Mouse (Mus musculus) c-Kit-positive CD71-negative TER-119-negative erythroid progenitor cells, embryonic 14.5 days (primary cell): ENCODE measurements around the gene L2hgdh.

ENCODE experiments used
- DNase-seq: peaks from one replicate; pipeline ENCODE4 v3.0.0-alpha.2; 2013; ENCODE audit warnings: low read depth

The L2hgdh gene

GRCm38 (mm10) chr12:69729246-69729645 is 4.6 kb upstream of the L2hgdh start:
- DNase-seq, result no peak

- no peak for DNase-seq
Measured at GRCm38 (mm10) chr12:69724018-69724710, 509 bp downstream of the L2hgdh start.

GRCm38 (mm10) chr12:69723376-69723775 is 1.3 kb downstream of the L2hgdh start:
- DNase-seq, result no peak

GRCm38 (mm10) chr12:69722857-69723256 is 1.8 kb downstream of the L2hgdh start:
- DNase-seq, result no peak

- no peak for DNase-seq
Measured at GRCm38 (mm10) chr12:69713628-69714027, 11.0 kb downstream of the L2hgdh start.

- DNase-seq, result no peak
Measured at GRCm38 (mm10) chr12:69704799-69705458, 19.7 kb downstream of the L2hgdh start.

GRCm38 (mm10) chr12:69698352-69698751 is 26.3 kb downstream of the L2hgdh start:
- DNase-seq, result no peak

GRCm38 (mm10) chr12:69696746-69697145 is 27.9 kb downstream of the L2hgdh start:
- peak; percentile 62 for DNase-seq

GRCm38 (mm10) chr12:69693471-69693870 is 31.2 kb downstream of the L2hgdh start:
- DNase-seq, result no peak

- no peak for DNase-seq
Measured at GRCm38 (mm10) chr12:69690714-69691113, 34.0 kb downstream of the L2hgdh start.

- DNase-seq, result no peak
Measured at GRCm38 (mm10) chr12:69689094-69689493, 35.6 kb downstream of the L2hgdh start.

- DNase-seq, result no peak
Measured at GRCm38 (mm10) chr12:69688368-69688767, 36.3 kb downstream of the L2hgdh start.

- peak; percentile 42 for DNase-seq
Measured at GRCm38 (mm10) chr12:69683537-69683936, 41.1 kb downstream of the L2hgdh start.

- no peak for DNase-seq
Measured at GRCm38 (mm10) chr12:69682788-69683419, 41.8 kb downstream of the L2hgdh start.

- peak; percentile 55 for DNase-seq
Measured at GRCm38 (mm10) chr12:69682065-69682787, 42.4 kb downstream of the L2hgdh start.

- no peak for DNase-seq
Measured at GRCm38 (mm10) chr12:69681566-69682061, 43.1 kb downstream of the L2hgdh start, which contains the start of gene Sos2. Gene Sos2, minus strand, starts transcription at chr12:69681852.

- DNase-seq, result peak; percentile 60
Measured at GRCm38 (mm10) chr12:69680635-69681565, 43.8 kb downstream of the L2hgdh start.

- no peak for DNase-seq
Measured at GRCm38 (mm10) chr12:69676157-69676556, 48.5 kb downstream of the L2hgdh start.

- no peak for DNase-seq
Measured at GRCm38 (mm10) chr12:69674576-69675537, 49.8 kb downstream of the L2hgdh start.

GRCm38 (mm10) chr12:69674176-69674575 is 50.5 kb downstream of the L2hgdh start:
- DNase-seq, result no peak
